Mouse (Mus musculus): Measurements from ENCODE around the gene Vav2.

Vav2 gene

DNA sequence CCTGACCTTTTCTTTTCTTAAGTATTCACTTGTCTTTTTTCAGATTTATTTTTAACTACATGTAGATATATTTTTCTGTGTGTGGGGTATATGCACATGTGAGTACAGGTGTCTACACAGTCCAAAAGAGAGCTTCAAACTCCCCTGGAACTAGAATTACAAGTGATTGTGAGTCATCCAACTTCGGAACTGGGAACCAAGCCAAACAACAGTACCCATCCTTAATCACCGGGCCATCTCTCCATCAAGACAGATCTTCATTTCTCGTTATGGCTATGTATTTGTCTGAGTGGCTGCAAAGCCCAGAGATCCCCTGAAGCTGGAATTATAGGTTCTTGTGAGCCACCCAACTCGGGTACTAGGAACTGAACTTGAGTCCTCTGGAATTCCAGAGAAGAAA lies 61.5 kb downstream of the Vav2 start:
- DNase-seq (ENCODE audit: low spot score), result no peak

DNA sequence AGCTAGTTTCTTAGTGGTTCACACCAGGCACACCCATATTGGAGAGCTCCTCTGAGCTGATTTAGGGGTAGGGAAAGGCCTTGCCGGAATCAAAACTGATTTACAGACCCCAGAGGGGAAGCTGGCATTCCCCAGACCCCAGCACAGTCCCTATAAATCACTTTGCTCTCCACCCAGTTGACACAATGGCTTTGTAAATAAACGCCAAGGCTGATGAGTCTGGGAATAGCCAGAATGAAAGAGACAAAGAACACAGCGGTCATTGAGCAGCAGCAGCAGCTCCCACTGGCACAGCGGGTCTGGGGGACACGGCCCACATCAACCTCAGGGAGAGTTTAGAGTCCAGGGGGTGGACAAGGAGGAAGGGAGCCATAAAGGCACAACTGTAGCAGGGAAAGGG lies 65.0 kb downstream of the Vav2 start:
- DNase-seq (ENCODE audit: low spot score), result no peak

DNA sequence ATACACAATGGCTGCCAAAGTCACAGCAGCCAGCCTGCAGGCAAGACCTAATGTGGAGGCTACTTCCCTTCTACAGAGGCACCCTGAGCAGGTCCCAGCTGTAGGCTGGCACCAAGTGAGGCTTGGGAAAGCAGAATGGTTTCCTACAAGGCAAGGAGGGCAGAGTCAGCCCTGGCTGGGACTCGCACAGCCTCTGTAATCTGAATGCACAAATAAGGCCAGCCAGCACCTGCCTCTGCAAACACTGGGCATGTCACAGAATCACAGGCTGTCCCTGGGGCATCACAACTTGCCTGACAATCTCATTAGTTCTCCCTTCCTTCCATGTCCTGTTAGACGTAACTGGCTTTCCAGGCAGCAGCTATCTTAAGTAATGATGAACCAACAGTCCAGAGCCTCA lies 68.4 kb downstream of the Vav2 start:
- DNase-seq (ENCODE audit: low spot score), result no peak

DNA sequence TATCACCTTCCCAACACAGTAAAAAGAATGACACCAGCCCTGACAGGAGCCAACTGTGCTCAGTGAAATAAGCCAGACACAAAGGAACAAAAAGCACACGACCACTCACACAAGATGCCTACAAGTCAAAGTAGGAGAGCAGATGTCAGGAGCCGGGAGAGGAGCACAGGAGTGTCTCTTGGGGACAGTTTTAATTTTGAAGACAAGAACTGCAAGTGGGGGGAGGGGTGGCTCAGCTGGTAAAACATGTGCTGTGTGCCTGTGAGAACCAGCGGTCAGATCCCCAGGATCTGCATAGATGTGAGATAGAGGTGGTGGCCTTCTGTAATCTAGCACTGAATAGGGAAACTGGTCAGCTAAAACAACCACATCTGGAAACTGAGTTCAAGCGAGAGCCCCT lies 71.1 kb downstream of the Vav2 start:
- no peak for DNase-seq (ENCODE audit: low spot score)

DNA sequence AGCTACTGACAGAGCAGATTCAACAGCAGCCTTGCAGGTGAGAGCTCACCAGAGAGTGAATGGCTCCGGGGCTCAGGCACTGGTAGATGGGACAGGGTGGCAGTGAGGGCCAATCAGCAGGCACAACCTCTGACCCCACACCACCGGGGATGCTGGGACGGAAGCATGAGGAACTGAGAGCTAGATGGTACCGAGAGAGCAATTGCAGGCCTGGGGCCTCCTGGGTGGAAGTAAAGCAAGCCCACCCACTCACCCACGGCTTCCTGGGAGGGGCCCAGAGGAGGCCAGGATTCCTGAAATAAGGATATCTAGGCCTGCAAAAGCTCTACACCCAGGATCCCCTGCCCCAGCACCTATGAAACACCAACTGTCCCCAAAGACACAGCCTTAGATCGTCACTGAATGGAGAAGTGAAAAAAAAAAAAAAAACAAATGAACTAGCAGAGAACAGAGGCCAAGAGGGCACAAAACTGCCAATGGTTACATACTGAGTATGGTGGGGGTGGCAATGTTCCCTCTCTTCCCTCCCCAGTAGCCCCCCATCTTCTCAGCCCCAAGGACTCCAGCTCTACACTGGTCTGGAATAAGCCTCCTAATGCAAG lies 72.1 kb downstream of the Vav2 start:
- DNase-seq (ENCODE audit: low spot score), result no peak

GRCm38 (mm10) chr2:27352720-27353119 lies 74.1 kb downstream of the Vav2 start:
- DNase-seq (ENCODE audit: low spot score), result no peak

DNA sequence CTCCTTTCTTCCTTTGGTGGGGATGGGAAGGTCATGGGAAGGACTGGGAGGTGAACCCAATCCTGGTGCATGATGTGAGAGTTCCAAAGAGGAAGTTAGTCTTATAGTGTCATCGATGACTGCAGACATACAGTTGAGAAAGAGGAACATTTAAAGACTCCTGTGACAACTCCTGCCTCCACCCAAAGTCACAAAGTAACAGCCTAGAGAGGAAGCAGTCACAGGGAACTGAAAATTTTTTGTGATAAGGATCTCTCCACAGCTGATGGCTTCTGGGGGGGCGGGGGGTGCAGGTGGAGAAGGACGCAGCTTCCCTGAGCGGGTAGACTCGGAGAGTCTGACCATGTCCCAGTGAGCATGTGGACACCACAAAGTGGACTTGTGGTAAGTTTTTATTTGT lies 76.5 kb downstream of the Vav2 start:
- no peak for DNase-seq (ENCODE audit: low spot score)

- no peak for DNase-seq (ENCODE audit: low spot score)
Measured at GRCm38 (mm10) chr2:27343984-27344453, 82.8 kb downstream of the Vav2 start.

- no peak for DNase-seq (ENCODE audit: low spot score)
Measured at GRCm38 (mm10) chr2:27340682-27341081, 86.2 kb downstream of the Vav2 start.

DNA sequence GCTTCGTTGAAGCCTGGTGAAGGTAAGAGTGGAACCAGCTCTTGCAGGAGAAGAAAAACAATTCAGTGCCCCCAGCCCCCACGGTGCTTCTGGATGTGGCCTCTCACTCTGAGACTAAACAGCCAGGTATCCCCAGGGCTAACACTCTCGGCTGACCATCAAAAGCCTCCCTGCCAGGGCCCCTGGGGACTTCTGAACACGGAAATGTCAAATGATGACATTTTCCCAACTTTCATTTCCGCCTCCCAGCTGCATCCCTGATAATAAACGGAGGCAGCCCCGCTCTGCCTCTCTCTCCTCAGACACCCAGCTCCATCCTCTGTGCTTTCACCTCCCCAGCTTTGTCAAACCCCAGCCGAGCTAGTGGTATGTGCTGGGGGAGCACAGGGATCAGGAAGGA lies 87.8 kb downstream of the Vav2 start:
- no peak for DNase-seq (ENCODE audit: low spot score)

DNA sequence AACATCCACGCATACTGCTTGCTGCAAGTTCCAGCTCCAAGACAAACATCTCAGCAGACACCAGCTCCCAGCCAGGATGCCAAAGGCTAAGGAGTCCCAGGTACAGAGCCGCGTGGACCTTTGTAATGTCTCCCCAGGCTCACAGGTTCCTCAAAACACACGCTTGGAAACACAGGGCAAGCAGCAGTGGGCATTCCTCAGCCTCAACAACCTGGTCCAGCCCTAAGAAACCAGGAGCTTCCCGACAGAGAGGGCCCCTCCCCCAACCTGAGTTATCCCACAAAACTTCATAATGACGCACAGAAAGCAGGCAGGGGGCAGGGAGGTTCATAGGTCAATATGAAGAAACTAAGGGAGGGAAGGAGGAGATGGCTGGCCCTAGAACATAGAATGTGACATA lies 89.6 kb downstream of the Vav2 start:
- DNase-seq (ENCODE audit: low spot score), result no peak

GRCm38 (mm10) chr2:27336600-27336999 lies 90.2 kb downstream of the Vav2 start:
- DNase-seq (ENCODE audit: low spot score), result no peak

- no peak for DNase-seq (ENCODE audit: low spot score)
Measured at GRCm38 (mm10) chr2:27334816-27335215, 92.0 kb downstream of the Vav2 start.

GRCm38 (mm10) chr2:27331560-27331959 lies 95.3 kb downstream of the Vav2 start:
- DNase-seq (ENCODE audit: low spot score), result no peak

DNA sequence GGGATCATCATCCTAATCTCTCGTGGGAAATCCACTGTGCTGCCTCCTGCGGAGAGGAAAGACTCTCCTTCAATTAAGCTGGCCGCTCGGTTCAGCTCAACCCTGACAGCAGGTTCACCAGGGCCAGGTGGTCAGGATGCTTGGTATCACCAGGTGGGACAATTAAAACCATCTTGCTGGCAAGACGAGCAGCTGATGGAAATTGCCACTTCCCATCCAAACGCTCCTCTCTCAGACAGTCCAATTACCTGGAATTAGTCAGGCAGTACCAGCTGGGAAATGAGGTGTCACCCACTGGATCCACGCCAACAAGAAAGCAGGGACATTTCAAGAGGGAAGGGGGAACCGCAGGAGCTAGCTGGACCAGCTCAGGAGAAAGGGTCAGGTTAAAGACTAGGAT lies 96.4 kb downstream of the Vav2 start:
- DNase-seq (ENCODE audit: low spot score), result no peak

- DNase-seq (ENCODE audit: low spot score), result no peak
Measured at GRCm38 (mm10) chr2:27329386-27330060, 97.3 kb downstream of the Vav2 start.

DNA sequence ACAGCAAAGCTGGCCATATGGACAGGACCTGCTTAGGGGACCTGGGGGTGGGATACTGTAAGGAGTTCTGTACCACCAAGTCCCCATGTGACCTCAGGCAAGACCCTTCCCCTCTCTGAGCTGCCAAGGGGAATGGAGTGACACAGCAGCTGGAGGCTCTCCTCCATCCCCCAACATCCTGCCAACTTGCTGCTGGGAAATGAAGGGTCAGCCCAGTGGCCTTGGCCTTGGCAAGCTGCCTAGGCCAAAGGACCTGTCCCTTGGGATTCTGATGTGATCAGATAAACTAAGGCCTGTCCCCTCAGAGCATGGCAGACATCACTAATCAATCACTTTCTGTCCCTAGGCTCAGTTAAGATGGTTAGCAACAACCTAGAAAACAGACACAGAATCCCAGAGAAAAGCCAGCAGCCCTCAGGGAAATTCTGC lies 98.2 kb downstream of the Vav2 start:
- no peak for DNase-seq (ENCODE audit: low spot score)

DNA sequence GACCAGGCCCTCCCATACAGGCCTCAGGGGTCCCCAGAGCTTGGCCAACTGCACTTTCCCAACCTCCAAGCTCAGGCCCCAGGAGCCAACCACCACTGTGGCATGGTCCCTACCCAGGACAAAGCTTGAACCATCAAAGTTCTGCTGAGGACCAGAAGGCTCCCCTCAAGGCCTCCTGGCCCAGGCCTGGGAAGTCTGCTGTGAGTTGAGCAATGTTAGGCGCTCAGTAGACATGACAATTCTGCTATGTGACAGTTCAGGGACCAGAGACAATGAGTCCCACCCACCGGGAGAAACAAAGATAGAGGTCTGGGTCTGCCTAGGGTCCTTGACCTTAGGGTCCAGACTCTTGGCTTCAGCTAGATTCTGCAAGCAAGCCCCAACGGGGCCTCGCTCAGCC lies 98.9 kb downstream of the Vav2 start:
- no peak for DNase-seq (ENCODE audit: low spot score)

GRCm38 (mm10) chr2:27327076-27327475 lies 99.8 kb downstream of the Vav2 start:
- no peak for DNase-seq (ENCODE audit: low spot score)

GRCm38 (mm10) chr2:27326357-27326756 lies 100.5 kb downstream of the Vav2 start:
- no peak for DNase-seq (ENCODE audit: low spot score)

DNA sequence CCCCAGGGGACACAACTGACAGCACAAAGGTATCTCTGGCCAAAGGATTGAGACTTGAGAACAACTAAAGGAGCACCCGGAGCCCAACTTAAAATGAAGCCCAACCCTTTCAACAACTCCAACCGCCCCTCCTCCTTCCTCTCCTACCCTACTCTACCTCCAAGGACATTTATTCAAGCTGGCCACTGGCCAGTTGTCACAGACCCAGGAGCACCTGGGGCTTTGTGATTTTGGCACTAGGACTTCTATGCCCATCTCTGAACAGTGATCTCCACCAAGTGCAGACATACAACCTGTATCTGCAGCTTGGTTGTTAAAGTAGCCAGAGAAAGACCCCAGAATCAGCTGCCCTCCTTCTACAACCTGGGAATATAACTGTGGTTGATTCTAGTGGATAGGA lies 102.1 kb downstream of the Vav2 start:
- DNase-seq (ENCODE audit: low spot score), result no peak

GRCm38 (mm10) chr2:27321431-27321875 lies 105.4 kb downstream of the Vav2 start:
- DNase-seq (ENCODE audit: low spot score), result no peak

- DNase-seq (ENCODE audit: low spot score), result no peak
Measured at GRCm38 (mm10) chr2:27320820-27321219, 106.0 kb downstream of the Vav2 start.

GRCm38 (mm10) chr2:27318606-27319005 lies 108.2 kb downstream of the Vav2 start:
- no peak for DNase-seq (ENCODE audit: low spot score)

All from left cerebral cortex, adult 11 months (tissue).